Mouse (Mus musculus): ENCODE measurements around the gene P2ry12. TPM values are rescaled to one million over a fixed set of nuclear protein-coding genes. Genes with fewer than 3 reads are reported as not detected.

P2ry12 gene
- polyA plus RNA-seq, 1 experiment from 2014 or later = 3.1 TPM

- Histone ChIP-seq H3K36me3 (ENCODE audit: control insufficient read depth, insufficient read depth) (no peaks in the 10 kb centered on the region), H3K27ac (ENCODE audit: low read length) (no peak overlapping the region), H3K27me3 (ENCODE audit: control insufficient read depth, insufficient read depth, low read depth, low read length) (no peaks in the 10 kb centered on the region), H3K4me2 (ENCODE audit: low read depth, low read length) (no peak overlapping the region), H3K4me1 (ENCODE audit: control insufficient read depth, low read depth, low read length) (no peaks in the 10 kb centered on the region), H3K4me3 (ENCODE audit: low read depth, low read length) (no peak overlapping the region), H3K9me3 (replicated peaks; ENCODE audit: control insufficient read depth, low read length) (no peaks in the 10 kb centered on the region), H3K9ac (ENCODE audit: low read depth, low read length) (no peak overlapping the region)
- no peak for ATAC-seq (ENCODE audit: low read depth)
- WGBS (ENCODE audit: insufficient replicate concordance) = 45% methylated on average over 2 of the region's 2 CpGs
Observed at GRCm38 (mm10) chr3:59222303-59222702, 40.4 kb downstream of the P2ry12 start.

GRCm38 (mm10) chr3:59219326-59219725 lies 43.3 kb downstream of the P2ry12 start:
- no peak for ATAC-seq (ENCODE audit: low read depth)
- no peak overlapping the region for H3K4me2 ChIP-seq (ENCODE audit: low read depth, low read length)
- no peak overlapping the region for H3K4me3 ChIP-seq (ENCODE audit: low read depth, low read length)
- no peaks in the 10 kb centered on the region for H3K4me1 ChIP-seq (ENCODE audit: control insufficient read depth, low read depth, low read length)
- H3K27ac ChIP-seq (ENCODE audit: low read length) = no peak overlapping the region
- WGBS (ENCODE audit: insufficient replicate concordance) = 60% methylated on average over 2 of the region's 2 CpGs
- no peak overlapping the region for H3K9ac ChIP-seq (ENCODE audit: low read depth, low read length)
- no peaks in the 10 kb centered on the region for H3K36me3 ChIP-seq (ENCODE audit: control insufficient read depth, insufficient read depth)
- no peaks in the 10 kb centered on the region for H3K27me3 ChIP-seq (ENCODE audit: control insufficient read depth, insufficient read depth, low read depth, low read length)
- H3K9me3 ChIP-seq (replicated peaks; ENCODE audit: control insufficient read depth, low read length) = no peaks in the 10 kb centered on the region

- no peak overlapping the region for H3K4me3 ChIP-seq (ENCODE audit: low read depth, low read length)
- H3K9me3 ChIP-seq (replicated peaks; ENCODE audit: control insufficient read depth, low read length) = no peaks in the 10 kb centered on the region
- no peaks in the 10 kb centered on the region for H3K36me3 ChIP-seq (ENCODE audit: control insufficient read depth, insufficient read depth)
- ATAC-seq (ENCODE audit: low read depth) = no peak
- H3K4me2 ChIP-seq (ENCODE audit: low read depth, low read length) = no peak overlapping the region
- no peak overlapping the region for H3K27ac ChIP-seq (ENCODE audit: low read length)
- H3K27me3 ChIP-seq (ENCODE audit: control insufficient read depth, insufficient read depth, low read depth, low read length) = no peaks in the 10 kb centered on the region
- H3K9ac ChIP-seq (ENCODE audit: low read depth, low read length) = no peak overlapping the region
- 73% methylated on average over 10 of the region's 10 CpGs for WGBS (ENCODE audit: insufficient replicate concordance)
- H3K4me1 ChIP-seq (ENCODE audit: control insufficient read depth, low read depth, low read length) = no peaks in the 10 kb centered on the region
Observed at GRCm38 (mm10) chr3:59217211-59217610, 45.5 kb downstream of the P2ry12 start.

GRCm38 (mm10) chr3:59212404-59212803 lies 50.3 kb downstream of the P2ry12 start:
- no peak overlapping the region for H3K4me2 ChIP-seq (ENCODE audit: low read depth, low read length)
- H3K9ac ChIP-seq (ENCODE audit: low read depth, low read length) = no peak overlapping the region
- H3K4me3 ChIP-seq (ENCODE audit: low read depth, low read length) = no peak overlapping the region
- no peaks in the 10 kb centered on the region for H3K27me3 ChIP-seq (ENCODE audit: control insufficient read depth, insufficient read depth, low read depth, low read length)
- H3K27ac ChIP-seq (ENCODE audit: low read length) = no peak overlapping the region
- H3K9me3 ChIP-seq (replicated peaks; ENCODE audit: control insufficient read depth, low read length) = no peaks in the 10 kb centered on the region
- no peaks in the 10 kb centered on the region for H3K4me1 ChIP-seq (ENCODE audit: control insufficient read depth, low read depth, low read length)
- H3K36me3 ChIP-seq (ENCODE audit: control insufficient read depth, insufficient read depth) = no peaks in the 10 kb centered on the region
- no peak for ATAC-seq (ENCODE audit: low read depth)

GRCm38 (mm10) chr3:59211784-59212183 lies 50.9 kb downstream of the P2ry12 start:
- H3K36me3 ChIP-seq (ENCODE audit: control insufficient read depth, insufficient read depth) = no peaks in the 10 kb centered on the region
- no peaks in the 10 kb centered on the region for H3K4me1 ChIP-seq (ENCODE audit: control insufficient read depth, low read depth, low read length)
- no peaks in the 10 kb centered on the region for H3K27me3 ChIP-seq (ENCODE audit: control insufficient read depth, insufficient read depth, low read depth, low read length)
- H3K4me2 ChIP-seq (ENCODE audit: low read depth, low read length) = no peak overlapping the region
- 46% methylated on average over 8 of the region's 8 CpGs for WGBS (ENCODE audit: insufficient replicate concordance)
- no peak overlapping the region for H3K27ac ChIP-seq (ENCODE audit: low read length)
- H3K9me3 ChIP-seq (replicated peaks; ENCODE audit: control insufficient read depth, low read length) = no peaks in the 10 kb centered on the region
- no peak for ATAC-seq (ENCODE audit: low read depth)
- no peak overlapping the region for H3K9ac ChIP-seq (ENCODE audit: low read depth, low read length)
- no peak overlapping the region for H3K4me3 ChIP-seq (ENCODE audit: low read depth, low read length)

GRCm38 (mm10) chr3:59210727-59211126 lies 51.9 kb downstream of the P2ry12 start, which contains the start of gene P2ry13:
Gene P2ry13 (minus strand): TSS chr3:59210882.
- 51% methylated on average over 6 of the region's 6 CpGs for WGBS (ENCODE audit: insufficient replicate concordance)
- Histone ChIP-seq H3K27me3 (ENCODE audit: control insufficient read depth, insufficient read depth, low read depth, low read length) (no peaks in the 10 kb centered on the region), H3K9me3 (replicated peaks; ENCODE audit: control insufficient read depth, low read length) (no peaks in the 10 kb centered on the region), H3K4me3 (ENCODE audit: low read depth, low read length) (no peak within 1 kb of the TSS), H3K4me1 (ENCODE audit: control insufficient read depth, low read depth, low read length) (no peaks in the 10 kb centered on the region), H3K36me3 (ENCODE audit: control insufficient read depth, insufficient read depth) (no peaks in the 10 kb centered on the region), H3K4me2 (ENCODE audit: low read depth, low read length) (0 out of 2 replicates have a peak within 1 kb of the TSS, but pooled peaks have one; percentile 6), H3K9ac (ENCODE audit: low read depth, low read length) (no peak within 1 kb of the TSS), H3K27ac (ENCODE audit: low read length) (no peak within 1 kb of the TSS)
- ATAC-seq (ENCODE audit: low read depth) = no peak

- Histone ChIP-seq H3K9ac (ENCODE audit: low read depth, low read length) (no peak overlapping the region), H3K4me1 (ENCODE audit: control insufficient read depth, low read depth, low read length) (no peaks in the 10 kb centered on the region), H3K9me3 (replicated peaks; ENCODE audit: control insufficient read depth, low read length) (no peaks in the 10 kb centered on the region), H3K4me2 (ENCODE audit: low read depth, low read length) (0 out of 2 replicates have a peak overlapping the region, but pooled peaks have one; percentile 6), H3K27ac (ENCODE audit: low read length) (no peak overlapping the region), H3K4me3 (ENCODE audit: low read depth, low read length) (no peak overlapping the region), H3K27me3 (ENCODE audit: control insufficient read depth, insufficient read depth, low read depth, low read length) (no peaks in the 10 kb centered on the region), H3K36me3 (ENCODE audit: control insufficient read depth, insufficient read depth) (no peaks in the 10 kb centered on the region)
- 55% methylated on average over 8 of the region's 8 CpGs for WGBS (ENCODE audit: insufficient replicate concordance)
- ATAC-seq (ENCODE audit: low read depth) = no peak
Observed at GRCm38 (mm10) chr3:59210089-59210488, 52.6 kb downstream of the P2ry12 start.

GRCm38 (mm10) chr3:59208650-59209548 lies 53.8 kb downstream of the P2ry12 start:
- Histone ChIP-seq H3K4me2 (ENCODE audit: low read depth, low read length) (no peak overlapping the region), H3K27me3 (ENCODE audit: control insufficient read depth, insufficient read depth, low read depth, low read length) (no peaks in the 10 kb centered on the region), H3K9me3 (replicated peaks; ENCODE audit: control insufficient read depth, low read length) (no peaks in the 10 kb centered on the region), H3K9ac (ENCODE audit: low read depth, low read length) (no peak overlapping the region), H3K27ac (ENCODE audit: low read length) (no peak overlapping the region), H3K4me1 (ENCODE audit: control insufficient read depth, low read depth, low read length) (peaks cover 2% of the 10 kb centered on the region; the same call in 1 of the 2 replicates), H3K36me3 (ENCODE audit: control insufficient read depth, insufficient read depth) (no peaks in the 10 kb centered on the region), H3K4me3 (ENCODE audit: low read depth, low read length) (no peak overlapping the region)
- ATAC-seq (ENCODE audit: low read depth) = no peak
- WGBS (ENCODE audit: insufficient replicate concordance) = 44% methylated on average over 4 of the region's 4 CpGs

GRCm38 (mm10) chr3:59205941-59206340 lies 56.7 kb downstream of the P2ry12 start:
- Histone ChIP-seq H3K9ac (ENCODE audit: low read depth, low read length) (no peak overlapping the region), H3K4me3 (ENCODE audit: low read depth, low read length) (no peak overlapping the region), H3K27ac (ENCODE audit: low read length) (no peak overlapping the region), H3K27me3 (ENCODE audit: control insufficient read depth, insufficient read depth, low read depth, low read length) (no peaks in the 10 kb centered on the region), H3K9me3 (replicated peaks; ENCODE audit: control insufficient read depth, low read length) (no peaks in the 10 kb centered on the region), H3K36me3 (ENCODE audit: control insufficient read depth, insufficient read depth) (no peaks in the 10 kb centered on the region), H3K4me2 (ENCODE audit: low read depth, low read length) (no peak overlapping the region), H3K4me1 (ENCODE audit: control insufficient read depth, low read depth, low read length) (peaks cover 2% of the 10 kb centered on the region; the same call in 1 of the 2 replicates)
- WGBS (ENCODE audit: insufficient replicate concordance) = 7% methylated on average over 4 of the region's 4 CpGs
- no peak for ATAC-seq (ENCODE audit: low read depth)

Data from liver, embryonic 16.5 days (tissue).